Mouse (Mus musculus): ENCODE measurements around the gene Wrap73. TPM values are rescaled to one million over a fixed set of nuclear protein-coding genes. Genes with fewer than 3 reads are reported as not detected.

Gene Wrap73
- polyA plus RNA-seq (2017; shearing (Covaris generic)): 38.4 TPM

DNA sequence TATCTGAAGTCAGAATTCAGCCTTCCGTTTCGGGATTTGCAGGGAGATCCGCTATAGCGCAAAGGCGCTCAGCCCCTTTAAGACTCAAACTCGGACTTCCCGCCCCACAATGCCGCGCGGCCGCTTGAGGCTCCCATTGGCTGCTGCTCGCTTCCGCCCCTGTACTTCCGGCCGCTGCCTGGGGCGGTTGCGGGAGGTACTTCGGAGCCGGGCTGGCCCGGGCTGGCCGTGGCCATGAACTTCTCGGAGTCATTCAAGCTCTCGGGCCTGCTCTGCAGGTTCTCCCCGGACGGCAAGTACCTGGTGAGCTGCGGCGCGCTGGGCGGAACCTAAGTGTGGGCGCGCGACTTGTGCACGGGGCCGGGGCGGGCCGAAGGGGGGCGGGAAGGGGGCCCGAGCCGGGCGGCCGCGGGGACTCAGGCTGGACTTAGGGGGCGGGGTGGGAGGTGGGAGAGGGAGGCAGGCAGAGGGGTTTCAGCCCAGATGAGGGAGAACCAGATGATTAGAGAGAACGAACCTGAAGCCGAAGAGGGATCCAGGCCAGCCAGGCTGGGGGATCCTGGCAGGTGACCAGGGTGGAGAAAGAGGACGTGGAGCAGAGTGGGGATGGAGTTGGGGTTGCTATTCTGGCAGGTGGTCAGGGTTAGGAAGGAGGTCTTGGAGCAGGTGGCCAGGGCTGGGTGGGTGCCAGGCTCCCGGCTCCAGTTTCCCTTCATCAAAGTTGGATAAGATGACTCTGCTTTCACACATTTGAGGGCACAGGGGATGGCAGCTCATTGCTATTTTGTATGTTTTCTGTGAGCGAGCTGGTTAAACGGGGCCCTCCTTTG lies at the start of gene Wrap73:
TSS of gene Wrap73 (plus strand) at position 162 of the 830 bp plus-strand sequence.

GRCm38 (mm10) chr4:154140182-154140212 lies 2.2 kb upstream of the Wrap73 start, which contains the start of gene Trp73:
TSS of gene Trp73 (minus strand) at chr4:154140208.

GRCm38 (mm10) chr4:154160538-154161390 lies 18.6 kb downstream of the Wrap73 start, which contains the start of gene Tprgl:
TSS of gene Tprgl (minus strand) at chr4:154160666.

GRCm38 (mm10) chr4:154170506-154171150 lies 28.5 kb downstream of the Wrap73 start, which contains the start of gene Megf6:
TSS of gene Megf6 (plus strand) at chr4:154170730.

Other genes with a start within 250 kb of the Wrap73 start
- 74.9 TPM for gene A430005L14Rik, start 185.1 kb upstream of the Wrap73 start, polyA plus RNA-seq (2017; shearing (Covaris generic))
- 23.0 TPM for gene Dffb, start 167.2 kb upstream of the Wrap73 start, polyA plus RNA-seq (2017; shearing (Covaris generic))
- gene Cep104, start 167.2 kb upstream of the Wrap73 start, polyA plus RNA-seq (2017; shearing (Covaris generic)): 13.5 TPM
- gene Lrrc47, start 130.6 kb upstream of the Wrap73 start, polyA plus RNA-seq (2017; shearing (Covaris generic)): 57.1 TPM
- gene Smim1, start 116.1 kb upstream of the Wrap73 start, polyA plus RNA-seq (2017; shearing (Covaris generic)): 0.18 TPM
- not detected for gene Ccdc27, start 99.7 kb upstream of the Wrap73 start, polyA plus RNA-seq (2017; shearing (Covaris generic))
- not detected for gene Trp73, start 2.2 kb upstream of the Wrap73 start, polyA plus RNA-seq (2017; shearing (Covaris generic))
- gene Tprgl, start 18.3 kb downstream of the Wrap73 start, polyA plus RNA-seq (2017; shearing (Covaris generic)): 376 TPM
- gene Megf6, start 28.4 kb downstream of the Wrap73 start, polyA plus RNA-seq (2017; shearing (Covaris generic)): 0.38 TPM
- gene Arhgef16, start 159.3 kb downstream of the Wrap73 start, polyA plus RNA-seq (2017; shearing (Covaris generic)): 0.24 TPM
- gene B230104I21Rik, start 193.8 kb downstream of the Wrap73 start, polyA plus RNA-seq (2017; shearing (Covaris generic)): not detected